Mouse (Mus musculus): ENCODE data around the gene Miox.

GRCm38 (mm10) chr15:89314511-89315189 lies 19.5 kb upstream of the Miox start:
- no peak for TF ChIP-seq CTCF (IDR thresholded peaks at IDR 0.05; ENCODE audit: low read depth)
- TF ChIP-seq EP300 (IDR thresholded peaks at IDR 0.05; ENCODE audit: low read depth), result no peak

All from heart, postnatal 0 days (tissue).